Mouse (Mus musculus) hindbrain, embryonic 11.5 days (tissue): ENCODE measurements around the gene Olfr709-ps1. TPM values are rescaled to one million over a fixed set of nuclear protein-coding genes. Genes with fewer than 3 reads are reported as not detected.
"Not testable (repeated sequence)": the region's sequence is repeated elsewhere in the genome, so short reads cannot be mapped to it uniquely, and the experiment has no call there.

Source experiments
- ATAC-seq: fragments of 200-750 bp; cut with Nextera tagmentation; 2 replicates; pipeline ENCODE4 v1.8.0; 2017; ENCODE audit warnings: mild to moderate bottlenecking, moderate TSS enrichment, moderate library complexity; ENCODE audit not compliant: low FRiP score
- DNase-seq: peaks from one replicate; pipeline ENCODE4 v3.0.0-alpha.2; 2015; ENCODE audit warnings: low spot score
- H3K27ac ChIP-seq: fragments of 300-500 bp; sonication (generic); 2 replicates; pipeline ENCODE4 v1.5.1; 2014; ENCODE audit warnings: mild to moderate bottlenecking, low read depth, low read length
- H3K27me3 ChIP-seq: fragments of 300-500 bp; sonication (generic); 2 replicates; pipeline ENCODE4 v1.6.1; 2014; ENCODE audit warnings: mild to moderate bottlenecking, low read length, moderate library complexity, mixed read lengths; ENCODE audit not compliant: control insufficient read depth, insufficient read depth
- H3K36me3 ChIP-seq: fragments of 300-500 bp; sonication (generic); 2 replicates; pipeline ENCODE4 v1.6.1; 2014; ENCODE audit warnings: mild to moderate bottlenecking, low read length, moderate library complexity, mixed read lengths; ENCODE audit not compliant: control insufficient read depth, insufficient read depth
- H3K4me1 ChIP-seq: fragments of 300-500 bp; sonication (generic); replicated peaks from 2 replicates; pipeline ENCODE4 v1.6.1; 2014; ENCODE audit warnings: low read length, mixed read lengths; ENCODE audit not compliant: control insufficient read depth, insufficient read depth
- H3K4me2 ChIP-seq: fragments of 300-500 bp; sonication (generic); replicated peaks from 2 replicates; pipeline ENCODE4 v1.6.1; 2014; ENCODE audit warnings: mild to moderate bottlenecking, low read depth, low read length
- H3K4me3 ChIP-seq: fragments of 300-500 bp; sonication (generic); 2 replicates; pipeline ENCODE4 v1.5.1; 2014; ENCODE audit warnings: low read depth, low read length
- H3K9ac ChIP-seq: fragments of 300-500 bp; sonication (generic); 2 replicates; pipeline ENCODE4 v1.6.1; 2014; ENCODE audit warnings: low read depth, low read length
- H3K9me3 ChIP-seq: fragments of 300-500 bp; sonication (generic); 2 replicates; pipeline ENCODE4 v1.6.1; 2016; ENCODE audit warnings: low read length; ENCODE audit not compliant: control insufficient read depth
- WGBS: fragments of 180-500 bp; shearing (Covaris S2); extraction: QIAGEN DNeasy Blood & Tissue Kit; methylation state at CpG from one replicate; pipeline ENCODE4 v1.1.7; 2014; 5-methylcytosine and 5-hydroxymethylcytosine counted together
- polyA plus RNA-seq: library from polyadenylated mRNA; unstranded; fragments of >200 nt; fragmentation: Nextera tagmentation; extraction: Ambion mirVana; gene quantifications from 2 replicates; pipeline ENCODE4 v1.2.1, GENCODE M21; 2014

Olfr709-ps1 gene
- not detected in 2 replicates for polyA plus RNA-seq

DNA sequence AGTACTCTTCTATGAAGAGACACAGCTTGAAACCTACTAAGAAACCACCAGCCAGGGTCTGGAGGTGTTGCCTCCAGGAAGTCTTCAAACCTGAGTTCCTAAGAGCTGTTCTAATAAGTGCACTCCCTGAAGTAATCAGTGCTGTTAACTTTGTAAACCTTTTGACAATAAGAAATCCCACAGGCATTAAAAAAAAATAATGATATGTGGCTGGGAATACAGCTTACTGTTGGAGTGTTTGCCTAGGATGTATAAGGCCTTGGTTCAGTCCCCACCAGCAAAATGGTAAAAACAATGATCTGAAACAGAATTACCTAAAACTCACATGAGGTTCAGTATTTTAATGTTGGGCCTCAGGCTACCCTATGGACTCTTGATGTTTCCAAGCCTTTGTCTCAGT is at the start of gene Olfr709-ps1:
Olfr709-ps1 (minus strand) TSS at position 101 of the 400 bp plus-strand sequence.
- no peak within 1 kb of the TSS for H3K4me2 ChIP-seq
- H3K9me3 ChIP-seq = no peaks in the 10 kb centered on the region
- no peaks in the 10 kb centered on the region for H3K4me1 ChIP-seq
- no peaks in the 10 kb centered on the region for H3K36me3 ChIP-seq
- DNase-seq (no peak), ATAC-seq (no peak)
- H3K27ac ChIP-seq = no peak within 1 kb of the TSS
- no peak within 1 kb of the TSS for H3K9ac ChIP-seq
- no peak within 1 kb of the TSS for H3K4me3 ChIP-seq
- no peaks in the 10 kb centered on the region for H3K27me3 ChIP-seq

DNA sequence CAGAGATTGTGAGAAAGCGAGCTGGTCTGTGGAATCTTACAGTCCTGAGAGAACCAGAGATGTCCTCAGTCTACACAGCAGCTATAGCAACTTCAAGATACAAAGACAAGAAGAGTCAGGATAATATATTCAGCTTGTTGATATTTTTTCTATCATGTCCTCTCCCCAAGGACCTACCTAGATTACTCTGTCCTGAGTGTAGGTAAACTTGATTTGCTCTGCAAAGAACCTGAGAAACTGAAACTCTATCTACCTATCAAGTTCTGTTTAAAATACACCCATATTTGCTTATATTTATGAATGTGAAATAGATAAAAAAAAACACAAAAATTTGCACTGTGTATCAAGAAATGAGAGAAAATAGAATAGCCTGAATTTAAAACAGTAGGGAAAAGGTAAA is 43.3 kb upstream of the Olfr709-ps1 start, which contains the start of gene Olfr711:
Olfr711 (minus strand) TSS at position 101 of the 400 bp plus-strand sequence.
- no peak within 1 kb of the TSS for H3K4me3 ChIP-seq
- WGBS = 83% methylated on average over 1 of the region's 1 CpGs
- no peaks in the 10 kb centered on the region for H3K36me3 ChIP-seq
- no peaks in the 10 kb centered on the region for H3K9me3 ChIP-seq
- H3K4me2 ChIP-seq = no peak within 1 kb of the TSS
- H3K4me1 ChIP-seq = no peaks in the 10 kb centered on the region
- DNase-seq (no peak), ATAC-seq (no peak)
- no peak within 1 kb of the TSS for H3K9ac ChIP-seq
- H3K27me3 ChIP-seq = no peaks in the 10 kb centered on the region
- no peak within 1 kb of the TSS for H3K27ac ChIP-seq

DNA sequence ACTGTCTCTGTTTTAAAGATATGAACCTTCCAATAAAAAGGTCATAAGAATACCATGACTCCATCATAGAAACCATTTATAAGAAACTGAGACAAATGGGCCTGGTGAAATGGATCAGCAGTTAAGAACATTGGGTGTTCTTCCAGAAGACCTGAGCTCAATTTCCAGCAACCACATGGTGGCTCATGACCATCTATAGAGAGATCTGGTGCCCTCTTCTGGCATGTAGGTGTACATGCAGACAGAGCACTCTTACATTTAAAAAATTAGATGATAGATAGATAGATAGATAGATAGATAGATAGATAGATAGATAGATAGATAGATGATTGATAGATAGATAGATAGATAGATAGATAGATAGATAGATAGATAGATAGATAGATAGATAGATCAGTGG is 35.5 kb upstream of the Olfr709-ps1 start:
- H3K36me3 ChIP-seq, H3K4me2 ChIP-seq, H3K27ac ChIP-seq, H3K4me1 ChIP-seq, H3K9ac ChIP-seq, DNase-seq, ATAC-seq, H3K27me3 ChIP-seq, H3K9me3 ChIP-seq, H3K4me3 ChIP-seq: not testable (repeated sequence)

DNA sequence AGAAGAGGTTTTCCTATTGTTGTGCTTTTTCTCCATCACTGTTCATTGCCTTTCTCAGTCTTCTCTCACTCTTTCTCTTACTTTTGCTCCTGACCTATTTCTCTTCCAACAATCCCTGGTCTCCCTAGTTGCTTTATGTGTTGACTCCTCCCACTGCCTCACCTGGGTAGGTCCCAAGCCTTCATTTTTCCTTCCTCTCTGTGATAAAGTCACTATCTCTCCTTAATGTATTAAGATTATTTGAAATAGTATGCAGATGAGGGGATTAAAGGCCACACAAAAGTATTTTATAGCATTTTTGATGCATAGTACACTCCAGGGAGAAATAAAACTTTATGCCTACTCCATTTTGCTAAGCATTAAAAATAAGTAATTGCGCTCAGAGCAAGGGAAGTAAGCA is 31.8 kb upstream of the Olfr709-ps1 start, which contains the start of gene Olfr6:
Olfr6 (minus strand) TSS at position 101 of the 400 bp plus-strand sequence.
- ATAC-seq = no peak
- WGBS = 87% methylated on average over 1 of the region's 1 CpGs
- Histone ChIP-seq H3K4me3 (no peak within 1 kb of the TSS), H3K27me3 (no peaks in the 10 kb centered on the region), H3K4me1 (no peaks in the 10 kb centered on the region), H3K4me2 (no peak within 1 kb of the TSS), H3K36me3 (no peaks in the 10 kb centered on the region), H3K9me3 (no peaks in the 10 kb centered on the region), H3K27ac (no peak within 1 kb of the TSS), H3K9ac (no peak within 1 kb of the TSS)
- no peak for DNase-seq

DNA sequence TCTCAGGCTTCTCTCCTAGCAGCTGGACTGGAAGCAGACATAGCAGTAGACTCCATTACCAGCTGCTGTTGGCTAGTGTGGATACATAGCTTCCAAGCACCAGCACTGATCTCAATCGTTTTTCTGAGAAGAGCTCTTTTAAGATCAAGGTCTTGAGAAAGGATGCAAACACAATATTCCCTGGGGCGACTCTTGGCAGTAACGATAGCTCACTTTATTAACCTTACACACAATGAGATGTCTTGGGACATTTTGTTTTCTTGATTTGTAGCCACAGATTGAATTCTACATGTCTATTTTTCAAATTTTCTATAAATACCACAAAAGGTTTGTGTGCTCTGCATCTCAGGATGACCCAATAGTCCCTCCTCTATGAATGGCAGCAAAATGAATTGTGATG is 16.2 kb upstream of the Olfr709-ps1 start, which contains the start of gene Olfr710:
Olfr710 (minus strand) TSS at position 101 of the 400 bp plus-strand sequence.
- Histone ChIP-seq H3K36me3 (no peaks in the 10 kb centered on the region), H3K4me3 (no peak within 1 kb of the TSS), H3K27me3 (no peaks in the 10 kb centered on the region), H3K27ac (no peak within 1 kb of the TSS), H3K9me3 (no peaks in the 10 kb centered on the region), H3K4me2 (no peak within 1 kb of the TSS), H3K9ac (no peak within 1 kb of the TSS), H3K4me1 (no peaks in the 10 kb centered on the region)
- DNase-seq = no peak
- WGBS = 79% methylated on average over 3 of the region's 3 CpGs
- ATAC-seq = no peak

DNA sequence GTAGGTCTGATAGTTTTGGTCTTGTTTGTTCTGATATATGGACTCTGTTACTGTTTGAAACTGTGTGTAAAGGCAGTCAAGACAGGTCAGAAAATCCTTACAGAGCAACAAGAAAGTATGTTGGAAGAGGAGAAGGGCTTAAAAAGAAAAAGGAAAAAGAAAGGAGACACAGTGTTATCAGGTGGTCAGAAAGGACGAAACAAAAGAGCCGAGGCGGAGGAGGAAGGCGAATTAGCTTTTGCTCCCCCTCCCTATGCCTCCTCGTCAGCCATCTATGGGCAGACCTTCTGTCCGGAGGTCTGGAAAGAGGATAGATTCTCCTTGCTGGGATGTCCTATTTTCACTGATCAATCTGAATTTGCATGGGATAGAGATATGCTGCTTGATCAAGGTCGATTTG is 11.1 kb downstream of the Olfr709-ps1 start:
- not testable (repeated sequence) for H3K36me3 ChIP-seq, H3K4me2 ChIP-seq, H3K27me3 ChIP-seq, ATAC-seq, DNase-seq, H3K4me3 ChIP-seq, H3K9ac ChIP-seq, H3K27ac ChIP-seq, H3K9me3 ChIP-seq, H3K4me1 ChIP-seq
- WGBS = 93% methylated on average over 2 of the region's 7 CpGs

DNA sequence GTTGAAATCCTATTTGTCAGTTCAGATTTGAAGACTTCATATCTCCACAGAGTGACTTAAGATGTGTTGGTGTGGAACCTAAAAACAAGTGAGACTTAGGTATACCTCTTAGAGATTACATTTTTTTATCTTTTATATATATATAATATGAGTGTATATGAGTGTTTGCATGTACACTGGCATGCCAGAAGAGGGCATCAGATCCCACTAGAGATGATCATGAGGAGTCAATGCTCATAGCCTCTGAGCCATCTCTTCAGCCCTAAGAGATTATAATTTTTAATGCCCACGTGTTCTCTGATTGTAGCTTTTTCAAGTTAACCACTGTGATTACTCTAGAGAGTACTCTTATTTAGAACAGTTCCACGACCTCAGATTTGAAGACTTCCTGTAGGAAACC is 24.3 kb downstream of the Olfr709-ps1 start, which contains the start of gene Olfr1532-ps1:
Olfr1532-ps1 (plus strand) TSS at position 326 of the 400 bp plus-strand sequence.
- Histone ChIP-seq H3K27me3 (no peaks in the 10 kb centered on the region), H3K27ac (no peak within 1 kb of the TSS), H3K4me2 (no peak within 1 kb of the TSS), H3K9ac (no peak within 1 kb of the TSS), H3K4me1 (no peaks in the 10 kb centered on the region), H3K9me3 (no peaks in the 10 kb centered on the region), H3K4me3 (no peak within 1 kb of the TSS), H3K36me3 (no peaks in the 10 kb centered on the region)
- no peak for DNase-seq
- WGBS = 66% methylated on average over 2 of the region's 2 CpGs
- ATAC-seq = no peak

DNA sequence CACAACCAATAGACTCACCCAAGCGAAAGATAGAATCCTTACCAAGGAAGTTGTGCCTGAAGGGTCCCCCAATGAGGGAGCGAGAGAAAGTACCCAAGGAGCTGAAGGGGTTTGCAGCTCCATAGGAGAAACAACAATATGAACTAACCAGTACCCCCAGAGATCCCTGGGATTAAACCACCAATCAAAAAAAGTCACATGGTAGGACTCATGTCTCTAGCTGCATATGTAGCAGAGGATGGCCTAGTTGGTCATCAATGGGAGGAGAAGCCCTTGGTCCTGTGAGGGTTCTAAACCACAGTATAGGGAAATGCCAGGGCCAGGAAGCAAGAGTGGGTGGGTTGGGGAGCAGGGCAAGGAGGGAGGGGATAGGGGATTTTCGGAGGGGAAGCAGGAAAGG is 30.9 kb downstream of the Olfr709-ps1 start, which contains the start of gene Olfr707:
Olfr707 (minus strand) TSS at position 101 of the 400 bp plus-strand sequence.
- H3K4me2 ChIP-seq, H3K9ac ChIP-seq, H3K4me3 ChIP-seq, H3K9me3 ChIP-seq, H3K36me3 ChIP-seq, H3K27me3 ChIP-seq, DNase-seq, ATAC-seq, H3K27ac ChIP-seq, H3K4me1 ChIP-seq: not testable (repeated sequence)
- 86% methylated on average over 3 of the region's 3 CpGs for WGBS

DNA sequence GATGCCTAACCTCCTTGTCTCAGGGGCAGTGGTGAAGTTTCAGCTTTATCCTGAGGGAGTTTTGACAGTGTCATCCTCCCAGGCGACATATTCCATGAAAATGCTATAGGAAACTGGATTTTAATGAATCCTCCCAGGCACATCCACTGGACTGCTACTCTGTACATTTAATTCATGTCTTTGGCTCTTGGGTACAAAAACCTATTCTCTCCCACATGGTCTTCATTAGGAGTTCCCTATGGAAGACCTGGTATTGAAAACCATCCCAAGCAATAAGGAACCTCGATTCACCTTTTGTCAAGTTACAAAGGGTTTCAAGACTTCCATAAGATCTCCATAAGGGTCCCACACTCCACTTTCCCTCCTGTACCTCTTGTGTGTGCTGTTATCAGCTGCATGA is 44.0 kb downstream of the Olfr709-ps1 start, which contains the start of gene Olfr706:
Olfr706 (minus strand) TSS at position 101 of the 400 bp plus-strand sequence.
- no peak for ATAC-seq
- 88% methylated on average over 2 of the region's 2 CpGs for WGBS
- H3K27ac ChIP-seq = no peak within 1 kb of the TSS
- no peaks in the 10 kb centered on the region for H3K36me3 ChIP-seq
- no peak within 1 kb of the TSS for H3K9ac ChIP-seq
- H3K27me3 ChIP-seq = no peaks in the 10 kb centered on the region
- H3K4me1 ChIP-seq = no peaks in the 10 kb centered on the region
- H3K4me3 ChIP-seq = no peak within 1 kb of the TSS
- DNase-seq = no peak
- H3K9me3 ChIP-seq = no peaks in the 10 kb centered on the region
- H3K4me2 ChIP-seq = no peak within 1 kb of the TSS
